Mouse (Mus musculus) testis, adult 2 months (tissue): ENCODE measurements around the gene Actg1.

Experiments
- CTCF ChIP-seq: fragments of 200-500 bp; IDR thresholded peaks from 2 replicates; pipeline ENCODE4 v1.5.1; 2012; ENCODE audit warnings: low read depth, mild to moderate bottlenecking, inconsistent platforms, low read length, moderate library complexity; ENCODE audit not compliant: control insufficient read depth, insufficient read depth, insufficient replicate concordance
- POLR2A ChIP-seq: fragments of 200-500 bp; IDR thresholded peaks from 2 replicates; pipeline ENCODE4 v1.6.1; 2012; ENCODE audit warnings: low read depth, mild to moderate bottlenecking, inconsistent platforms, low read length, moderate library complexity; ENCODE audit not compliant: control insufficient read depth

GRCm38 (mm10) chr11:120304350-120304694 lies 44.0 kb downstream of the Actg1 start:
- no peak for TF ChIP-seq CTCF
- no peak for TF ChIP-seq POLR2A
